Mouse (Mus musculus): ENCODE measurements at regions not wholly inside any gene's neighbourhood (a gene's known extent, or its start where the extent isn't known, plus 50 kb on each side); places are given as distances from the start of the nearest gene placed in this dataset.

DNA sequence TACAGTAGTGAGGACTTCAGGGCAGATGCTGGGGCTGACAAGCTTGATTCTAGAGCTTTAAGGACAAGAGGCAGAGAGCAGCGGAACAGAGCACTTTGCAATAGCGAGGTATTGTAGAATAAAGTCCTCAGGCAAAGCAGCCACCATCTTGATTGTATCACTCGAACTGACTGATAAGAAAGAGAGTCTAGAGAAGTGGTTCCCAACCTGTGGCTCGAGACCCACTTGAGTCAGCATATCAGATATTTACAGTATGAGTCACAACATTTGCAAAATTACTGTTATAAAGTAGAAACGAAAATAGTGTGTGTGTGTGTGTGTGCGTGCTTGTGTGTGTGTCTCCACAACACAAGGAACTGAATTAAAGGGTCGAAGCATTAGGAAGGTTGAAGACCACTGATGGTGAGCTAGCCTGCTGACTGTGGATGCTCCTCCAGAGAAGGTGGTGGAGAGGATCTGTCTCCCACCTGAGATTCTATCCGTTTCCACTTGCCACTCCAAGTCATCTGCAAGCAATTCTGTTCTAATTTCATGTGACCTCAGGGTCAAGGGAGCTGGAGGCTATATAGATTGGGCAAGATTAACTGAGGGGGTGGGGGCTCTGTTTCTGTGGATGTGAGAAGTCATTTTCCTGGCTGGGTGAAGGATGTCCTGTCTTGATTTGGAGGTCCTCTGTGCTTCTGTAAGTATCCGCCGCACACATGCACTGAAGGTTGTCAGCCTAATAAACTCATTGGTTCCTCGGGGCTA, 115.0 kb downstream of the Phlda1 start:
- Histone ChIP-seq H3K9me3 (ENCODE audit: control insufficient read depth, low read length) (no peaks in the 10 kb centered on the region), H3K4me1 (ENCODE audit: control insufficient read depth) (no peaks in the 10 kb centered on the region), H3K27me3 (ENCODE audit: control insufficient read depth) (no peaks in the 10 kb centered on the region), H3K36me3 (ENCODE audit: control insufficient read depth) (no peaks in the 10 kb centered on the region), H3K4me3 (replicated peaks) (no peak overlapping the region)
- TF ChIP-seq GATA1 (IDR thresholded peaks at IDR 0.05; ENCODE audit: low read length) (no peak), TAL1 (IDR thresholded peaks at IDR 0.05; ENCODE audit: low read length) (no peak)

DNA sequence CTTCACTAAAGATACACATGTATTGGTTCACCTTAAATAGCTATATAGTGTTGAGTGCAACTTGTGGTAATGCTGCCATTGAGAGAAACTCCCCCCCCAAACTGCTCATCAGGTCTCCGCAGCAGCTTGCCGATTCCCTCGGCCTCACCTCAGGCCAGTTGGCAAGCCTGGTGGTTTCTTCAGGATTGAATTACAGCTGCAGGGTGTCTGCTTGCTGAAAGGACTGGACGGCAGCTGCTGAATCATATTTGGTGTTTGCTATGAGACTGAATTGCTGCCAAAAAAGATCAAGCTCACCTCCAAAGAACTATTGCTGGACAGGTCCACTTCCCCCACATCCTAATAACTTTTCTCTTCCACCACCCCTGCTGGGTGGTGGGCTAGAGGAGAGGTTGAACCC, 116.7 kb downstream of the Phlda1 start:
- H3K27me3 ChIP-seq (ENCODE audit: control insufficient read depth), result no peaks in the 10 kb centered on the region
- TF ChIP-seq GATA1 (IDR thresholded peaks at IDR 0.05; ENCODE audit: low read length), result no peak
- no peak for TF ChIP-seq TAL1 (IDR thresholded peaks at IDR 0.05; ENCODE audit: low read length)
- no peaks in the 10 kb centered on the region for H3K4me1 ChIP-seq (ENCODE audit: control insufficient read depth)
- no peaks in the 10 kb centered on the region for H3K9me3 ChIP-seq (ENCODE audit: control insufficient read depth, low read length)
- no peak overlapping the region for H3K4me3 ChIP-seq (replicated peaks)
- no peaks in the 10 kb centered on the region for H3K36me3 ChIP-seq (ENCODE audit: control insufficient read depth)

DNA sequence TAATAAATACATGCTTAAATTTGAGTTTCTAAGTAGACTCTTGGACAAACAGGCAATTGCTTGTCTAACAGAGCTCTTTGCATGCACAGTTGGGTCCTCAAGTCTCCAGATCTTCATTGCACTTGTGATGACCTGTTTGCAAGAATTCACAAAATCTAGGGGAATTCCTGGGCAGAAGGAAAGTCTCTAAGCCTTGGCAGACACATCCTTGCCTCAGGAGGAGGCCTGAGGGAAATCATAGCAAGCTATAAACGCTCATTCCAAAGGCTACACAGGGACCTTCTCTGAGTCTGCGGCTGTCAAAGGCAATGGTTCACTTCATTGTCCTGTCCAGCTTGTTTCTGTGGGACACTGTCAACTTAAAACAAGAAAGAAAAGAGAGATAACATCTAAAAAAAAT, 117.9 kb downstream of the Phlda1 start:
- Histone ChIP-seq H3K4me1 (ENCODE audit: control insufficient read depth) (no peaks in the 10 kb centered on the region), H3K4me3 (replicated peaks) (no peak overlapping the region), H3K9me3 (ENCODE audit: control insufficient read depth, low read length) (no peaks in the 10 kb centered on the region), H3K36me3 (ENCODE audit: control insufficient read depth) (no peaks in the 10 kb centered on the region), H3K27me3 (ENCODE audit: control insufficient read depth) (no peaks in the 10 kb centered on the region)
- TF ChIP-seq TAL1 (IDR thresholded peaks at IDR 0.05; ENCODE audit: low read length), result no peak
- TF ChIP-seq GATA1 (IDR thresholded peaks at IDR 0.05; ENCODE audit: low read length), result no peak

DNA sequence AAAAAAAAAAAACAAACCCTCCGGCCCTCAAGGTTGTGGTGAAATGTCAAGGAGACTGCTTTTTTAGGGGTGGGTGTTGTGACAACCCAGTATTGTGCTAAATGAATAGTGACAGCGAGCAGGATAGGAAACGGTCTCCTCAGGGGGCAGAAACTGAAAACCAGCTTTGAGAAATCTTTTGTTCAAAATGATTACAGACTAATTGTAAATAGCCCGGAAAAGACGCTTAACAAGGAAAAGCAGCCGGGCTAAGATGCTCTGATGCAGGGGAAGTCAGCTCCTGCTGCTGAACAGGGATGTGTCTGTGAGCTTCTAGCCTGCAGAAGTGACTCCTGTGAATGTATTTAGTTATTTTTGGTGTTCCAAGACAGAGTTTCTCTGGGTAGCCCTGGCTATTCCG, 118.5 kb downstream of the Phlda1 start:
- Histone ChIP-seq H3K36me3 (ENCODE audit: control insufficient read depth) (no peaks in the 10 kb centered on the region), H3K9me3 (ENCODE audit: control insufficient read depth, low read length) (no peaks in the 10 kb centered on the region), H3K27me3 (ENCODE audit: control insufficient read depth) (no peaks in the 10 kb centered on the region), H3K4me1 (ENCODE audit: control insufficient read depth) (no peaks in the 10 kb centered on the region), H3K4me3 (replicated peaks) (no peak overlapping the region)
- TF ChIP-seq TAL1 (IDR thresholded peaks at IDR 0.05; ENCODE audit: low read length), result no peak
- no peak for TF ChIP-seq GATA1 (IDR thresholded peaks at IDR 0.05; ENCODE audit: low read length)

DNA sequence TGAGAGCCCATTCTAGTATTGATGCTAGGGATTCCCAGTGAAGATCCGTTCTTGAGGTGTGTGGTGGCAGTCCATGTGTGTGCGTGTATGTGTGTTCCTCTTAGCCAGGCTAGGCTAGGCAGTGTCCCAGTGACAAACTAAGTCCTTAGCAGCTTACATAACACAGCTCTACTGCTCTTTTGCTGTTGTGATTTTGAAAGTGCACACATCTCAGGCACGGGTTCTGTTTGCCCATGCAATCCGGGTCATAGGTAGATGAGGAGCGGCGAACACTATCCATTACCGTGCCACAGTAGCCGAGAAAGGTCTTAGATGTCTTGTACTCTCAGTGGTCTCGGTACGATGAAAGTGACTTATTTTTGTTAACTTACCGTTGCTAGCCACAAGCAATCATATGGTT, 119.5 kb downstream of the Phlda1 start:
- Histone ChIP-seq H3K9me3 (ENCODE audit: control insufficient read depth, low read length) (no peaks in the 10 kb centered on the region), H3K36me3 (ENCODE audit: control insufficient read depth) (no peaks in the 10 kb centered on the region), H3K27me3 (ENCODE audit: control insufficient read depth) (no peaks in the 10 kb centered on the region), H3K4me1 (ENCODE audit: control insufficient read depth) (no peaks in the 10 kb centered on the region), H3K4me3 (replicated peaks) (no peak overlapping the region)
- no peak for TF ChIP-seq GATA1 (IDR thresholded peaks at IDR 0.05; ENCODE audit: low read length)

DNA sequence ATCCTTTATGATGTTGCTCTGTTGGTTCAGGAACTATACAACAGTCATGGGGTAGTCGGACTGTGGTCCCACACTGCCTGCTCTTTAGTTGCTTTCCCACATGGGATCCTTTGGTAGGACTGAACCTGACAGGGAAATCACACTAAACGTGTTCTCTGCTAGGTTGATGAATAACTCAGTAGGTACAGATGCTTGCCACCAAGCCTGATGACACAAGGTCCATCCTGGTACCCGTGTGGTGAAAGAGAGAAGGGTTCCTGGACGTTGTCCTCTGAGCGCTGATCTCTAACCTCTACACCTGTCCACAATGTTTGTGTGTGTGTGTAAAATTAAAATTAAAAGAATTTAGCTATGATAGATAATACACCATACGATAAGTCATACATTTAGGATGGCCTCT, 119.9 kb downstream of the Phlda1 start:
- H3K4me1 ChIP-seq (ENCODE audit: control insufficient read depth), result no peaks in the 10 kb centered on the region
- H3K36me3 ChIP-seq (ENCODE audit: control insufficient read depth), result no peaks in the 10 kb centered on the region
- H3K9me3 ChIP-seq (ENCODE audit: control insufficient read depth, low read length), result no peaks in the 10 kb centered on the region
- H3K4me3 ChIP-seq (replicated peaks), result no peak overlapping the region
- TF ChIP-seq TAL1 (IDR thresholded peaks at IDR 0.05; ENCODE audit: low read length), result no peak
- no peak for TF ChIP-seq GATA1 (IDR thresholded peaks at IDR 0.05; ENCODE audit: low read length)
- H3K27me3 ChIP-seq (ENCODE audit: control insufficient read depth), result no peaks in the 10 kb centered on the region

DNA sequence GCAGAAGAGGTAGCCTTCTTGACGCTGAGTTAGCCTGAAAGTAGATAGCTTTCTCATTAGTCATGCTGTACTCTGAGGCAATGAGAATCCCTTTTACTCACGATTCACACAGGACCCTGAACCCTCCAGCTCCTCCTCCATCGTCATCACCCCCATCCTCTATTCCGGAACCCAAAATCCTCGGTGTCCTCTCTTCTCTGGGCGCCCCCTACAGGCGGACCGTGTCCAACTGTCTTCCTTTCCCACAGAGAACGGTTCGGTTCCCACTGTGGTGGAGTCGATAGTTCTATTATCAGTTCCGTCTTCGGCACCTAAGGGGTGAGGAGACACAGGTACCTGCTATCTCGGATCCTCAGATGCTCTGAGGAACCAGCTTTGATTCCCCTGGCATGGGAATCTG, 130.2 kb downstream of the Phlda1 start:
- no peaks in the 10 kb centered on the region for H3K36me3 ChIP-seq (ENCODE audit: control insufficient read depth)
- H3K27me3 ChIP-seq (ENCODE audit: control insufficient read depth), result no peaks in the 10 kb centered on the region
- no peak overlapping the region for H3K4me3 ChIP-seq (replicated peaks)
- no peaks in the 10 kb centered on the region for H3K9me3 ChIP-seq (ENCODE audit: control insufficient read depth, low read length)
- TF ChIP-seq TAL1 (IDR thresholded peaks at IDR 0.05; ENCODE audit: low read length), result no peak
- no peak for TF ChIP-seq GATA1 (IDR thresholded peaks at IDR 0.05; ENCODE audit: low read length)
- H3K4me1 ChIP-seq (ENCODE audit: control insufficient read depth), result no peaks in the 10 kb centered on the region

DNA sequence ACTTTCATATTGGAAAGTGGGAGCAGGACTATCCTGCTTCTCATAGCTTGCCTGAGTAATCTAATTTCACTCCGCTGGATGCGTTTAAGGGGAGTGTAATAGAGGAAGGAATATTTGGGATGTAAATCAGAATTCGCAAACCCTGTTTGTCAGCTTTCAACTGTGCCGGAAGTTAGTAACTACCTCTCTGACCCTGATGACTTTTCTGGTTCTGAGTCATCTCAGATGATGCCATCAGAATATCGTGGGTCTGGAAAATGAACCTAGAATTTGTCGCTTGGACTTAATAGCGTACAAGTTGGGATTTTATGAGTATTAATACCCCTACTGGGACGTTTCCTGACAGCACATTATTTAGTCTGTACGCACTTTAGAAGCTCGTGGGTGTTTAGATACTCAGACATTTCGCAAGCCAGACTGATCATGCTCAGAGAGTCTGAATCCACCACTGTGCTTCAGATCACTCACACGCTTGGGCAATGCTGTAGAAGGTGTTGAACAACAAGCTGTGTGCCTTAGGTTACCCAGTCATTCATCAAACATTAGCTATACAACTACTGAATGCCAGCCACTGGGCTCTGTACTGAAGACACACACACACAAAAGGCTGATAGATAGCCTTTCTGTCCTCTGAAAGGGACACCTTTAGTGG, 131.1 kb downstream of the Phlda1 start:
- no peak for TF ChIP-seq TAL1 (IDR thresholded peaks at IDR 0.05; ENCODE audit: low read length)
- TF ChIP-seq GATA1 (IDR thresholded peaks at IDR 0.05; ENCODE audit: low read length), result no peak
- Histone ChIP-seq H3K27me3 (ENCODE audit: control insufficient read depth) (no peaks in the 10 kb centered on the region), H3K4me3 (replicated peaks) (no peak overlapping the region), H3K36me3 (ENCODE audit: control insufficient read depth) (no peaks in the 10 kb centered on the region), H3K4me1 (ENCODE audit: control insufficient read depth) (no peaks in the 10 kb centered on the region), H3K9me3 (ENCODE audit: control insufficient read depth, low read length) (no peaks in the 10 kb centered on the region)

DNA sequence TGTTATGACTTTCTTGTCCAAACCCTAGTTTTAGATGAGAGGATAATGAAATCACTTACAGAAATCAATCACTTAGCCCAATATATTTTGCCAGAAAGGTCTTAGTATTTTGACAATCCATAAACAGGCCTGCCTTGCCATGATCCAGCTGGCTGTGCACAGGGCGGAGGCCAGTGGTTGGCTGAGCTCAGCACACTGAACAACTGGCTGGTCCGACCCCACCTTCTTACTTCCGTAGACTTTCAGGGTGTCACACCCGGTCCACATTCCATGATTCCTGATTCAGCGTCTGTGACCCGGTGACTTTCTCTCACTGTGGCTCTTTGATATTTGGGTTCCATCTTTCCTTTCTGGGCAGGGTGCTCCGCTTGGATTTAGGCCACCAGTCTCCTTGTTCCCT, 133.8 kb downstream of the Phlda1 start:
- H3K9me3 ChIP-seq (ENCODE audit: control insufficient read depth, low read length), result no peaks in the 10 kb centered on the region
- no peak for TF ChIP-seq TAL1 (IDR thresholded peaks at IDR 0.05; ENCODE audit: low read length)
- no peak for TF ChIP-seq GATA1 (IDR thresholded peaks at IDR 0.05; ENCODE audit: low read length)

More for the DNA sequence above, 133.8 kb downstream of the Phlda1 start:
- no peaks in the 10 kb centered on the region for H3K27me3 ChIP-seq (ENCODE audit: control insufficient read depth)
- H3K4me1 ChIP-seq (ENCODE audit: control insufficient read depth), result no peaks in the 10 kb centered on the region
- no peak overlapping the region for H3K4me3 ChIP-seq (replicated peaks)
- H3K36me3 ChIP-seq (ENCODE audit: control insufficient read depth), result no peaks in the 10 kb centered on the region
